ENCODE assay signal across 8 mouse cellular contexts in the genomic region with DNA sequence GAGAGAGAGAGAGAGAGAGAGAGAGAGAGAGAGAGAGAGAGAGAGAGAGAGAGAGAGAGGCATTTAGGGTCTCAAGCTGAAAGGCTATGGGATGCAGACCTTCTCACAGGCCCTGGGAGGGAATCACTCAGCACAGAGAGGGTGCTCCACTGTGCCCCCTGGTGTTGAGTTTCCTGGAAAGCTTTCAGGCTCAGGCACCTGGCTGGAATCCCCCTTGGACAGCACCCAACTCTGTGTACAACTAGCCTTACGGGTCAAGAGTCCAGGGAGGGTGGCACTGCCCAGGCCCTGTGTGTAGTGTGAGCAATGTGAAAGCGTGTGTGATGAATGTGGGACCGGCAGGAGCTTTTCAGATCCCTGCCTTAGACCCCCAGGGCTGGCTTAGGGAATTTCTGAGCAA. TPM values are rescaled to one million over a fixed set of nuclear protein-coding genes. Genes with fewer than 3 reads are reported as not detected.
DNase-seq lines count a peak whose midpoint lies in the region; ATAC-seq and TF ChIP-seq lines count a peak whose summit lies in the region.

No protein-coding gene starts in this region.

- H3K4me1 ChIP-seq in lung, adult 2 months (ENCODE audit: control insufficient read depth, insufficient read depth, low read length), result no peaks in the 10 kb centered on the region

- TF ChIP-seq POLR2A in lung, adult 2 months (IDR thresholded peaks at IDR 0.05; ENCODE audit: borderline replicate concordance, extremely low read depth, low read depth, low read length), result no peak

- TF ChIP-seq CTCF in lung, adult 2 months (IDR thresholded peaks at IDR 0.05; ENCODE audit: insufficient read depth, low read length), result peak; percentile 33; the same call in 1 of the 2 replicates

- WGBS in lung, adult 2 months, result 43% methylated on average over 3 of the region's 3 CpGs

- H3K4me3 ChIP-seq in lung, adult 2 months (replicated peaks; ENCODE audit: extremely low read depth, low read depth, low read length), result no peak overlapping the region

- ATAC-seq in CD4-positive, CD25-positive, alpha-beta regulatory T cell, adult 4 months, result no peak
- ATAC-seq in erythroblast, adult 5-6 weeks (replicated peaks; ENCODE audit: low FRiP score, poor library complexity, severe bottlenecking), result no peak

- DNase-seq in CD4-positive, CD25-positive, alpha-beta regulatory T cell, adult 2 months (ENCODE audit: low read depth, low spot score), result peak; percentile 23
- DNase-seq in lung, adult 2 months, result no peak
- no peak for DNase-seq in lung, postnatal 25 days (ENCODE audit: low spot score)
- peak; percentile 88 for DNase-seq in kidney, postnatal 14 days
- peak; percentile 65 for DNase-seq in retina, embryonic 14.5 days (ENCODE audit: low spot score)
- DNase-seq in gastrocnemius, postnatal 14 days, result no peak

- intact Hi-C loops in gastrocnemius, postnatal 14 days (cut with DNase I; ENCODE audit: low total_unique reads), result no loop called here

RNA-seq across cellular contexts. Expression of gene Omp, which starts 4.1 kb away (rescaled TPM):
- not detected for polyA plus RNA-seq in CD4-positive, CD25-positive, alpha-beta regulatory T cell, adult 4 months (2017; shearing (Covaris generic))
- 0.26 and 0.32 TPM in 2 replicates for polyA plus RNA-seq in lung, adult 2 months (2012; rRNA removed)
- total RNA-seq in erythroblast, adult 5-6 weeks (2015; ENCODE audit: low replicate concordance), result 4.8 and 5.0 TPM in 2 replicates
- 11.2 and 20.9 TPM in 2 replicates for total RNA-seq in erythroblast, adult 5-6 weeks (2017; ENCODE audit: low replicate concordance)
- under 1 TPM in 1 of 2 experiments, not detected in 1; 0.13 TPM for total RNA-seq in gastrocnemius, postnatal 14 days (2021)

RNA-seq across cellular contexts. Expression of gene Myo7a, which starts 21.9 kb away (rescaled TPM):
- polyA plus RNA-seq in CD4-positive, CD25-positive, alpha-beta regulatory T cell, adult 4 months (2017; shearing (Covaris generic)), result 1 to 10 TPM; 1.0 to 3.1 TPM
- 26.4 and 30.8 TPM in 2 replicates for polyA plus RNA-seq in lung, adult 2 months (2012; rRNA removed)
- 4.4 and 12.7 TPM in 2 replicates for total RNA-seq in erythroblast, adult 5-6 weeks (2015; ENCODE audit: low replicate concordance)
- 2.8 and 7.0 TPM in 2 replicates for total RNA-seq in erythroblast, adult 5-6 weeks (2017; ENCODE audit: low replicate concordance)
- total RNA-seq in gastrocnemius, postnatal 14 days (2021), result 1 to 10 TPM; 4.6 to 5.4 TPM

RNA-seq across cellular contexts. Expression of gene Capn5, which starts 36.9 kb away (rescaled TPM):
- polyA plus RNA-seq in CD4-positive, CD25-positive, alpha-beta regulatory T cell, adult 4 months (2017; shearing (Covaris generic)), result 1 to 10 TPM in 1 of 2 experiments, under 1 TPM in 1; 0.90 to 1.5 TPM
- polyA plus RNA-seq in lung, adult 2 months (2012; rRNA removed), result 19.0 and 22.2 TPM in 2 replicates
- total RNA-seq in erythroblast, adult 5-6 weeks (2015; ENCODE audit: low replicate concordance), result 18.0 and 21.7 TPM in 2 replicates
- 20.1 and 31.3 TPM in 2 replicates for total RNA-seq in erythroblast, adult 5-6 weeks (2017; ENCODE audit: low replicate concordance)
- 1 to 10 TPM; 4.2 to 4.5 TPM for total RNA-seq in gastrocnemius, postnatal 14 days (2021)

RNA-seq across cellular contexts. Expression of gene B3gnt6, which starts 58.1 kb away (rescaled TPM):
- not detected for polyA plus RNA-seq in CD4-positive, CD25-positive, alpha-beta regulatory T cell, adult 4 months (2017; shearing (Covaris generic))
- 1.5 and 2.1 TPM in 2 replicates for polyA plus RNA-seq in lung, adult 2 months (2012; rRNA removed)
- not detected in 2 replicates for total RNA-seq in erythroblast, adult 5-6 weeks (2015; ENCODE audit: low replicate concordance)
- total RNA-seq in erythroblast, adult 5-6 weeks (2017; ENCODE audit: low replicate concordance), result not detected in 2 replicates
- total RNA-seq in gastrocnemius, postnatal 14 days (2021), result not detected

Comparison
In these comparisons a context has a peak if more than half of its experiments do, and no peak if none do; other contexts are left out.
1. DNase-seq: peak in CD4-positive, CD25-positive, alpha-beta regulatory T cell, adult 2 months (single experiment), kidney, postnatal 14 days (single experiment) and retina, embryonic 14.5 days (single experiment); none in lung, adult 2 months (single experiment), lung, postnatal 25 days (single experiment) and gastrocnemius, postnatal 14 days (single experiment).
2. RNA of gene Omp, which starts 4.1 kb away (total RNA-seq): 4.8 to 20.9 TPM in erythroblast, adult 5-6 weeks; 0.13 TPM in gastrocnemius, postnatal 14 days; every median in the first group is over 4 times any median in the second.